Mouse (Mus musculus) CH12.LX (cell line): ENCODE measurements around the gene Zfand5. TPM values are rescaled to one million over a fixed set of nuclear protein-coding genes. Genes with fewer than 3 reads are reported as not detected.

Experiments used
- DNase-seq: peaks from one replicate; pipeline ENCODE4 v3.0.0-alpha.2; 2013; ENCODE audit errors: extremely low read depth
- H3K27ac ChIP-seq: 2 replicates; pipeline ENCODE4 v1.5.1; 2012; ENCODE audit warnings: low read depth, mild to moderate bottlenecking, control low read depth, moderate library complexity; ENCODE audit not compliant: insufficient read depth
- H3K27me3 ChIP-seq: replicated peaks from 2 replicates; pipeline ENCODE3; 2012; ENCODE audit warnings: inconsistent platforms
- H3K36me3 ChIP-seq, 2 experiments: replicated peaks in 1 of 2; 2 replicates each; pipeline versions ENCODE3 to v1.6.1; 2012; ENCODE audit warnings: inconsistent platforms in 1 of 2, low read length in 1 of 2, mild to moderate bottlenecking in 1 of 2, mixed read lengths in 1 of 2, moderate library complexity in 1 of 2; ENCODE audit not compliant: control insufficient read depth in 1 of 2, insufficient read depth in 1 of 2
- H3K4me1 ChIP-seq, 2 experiments: 2 replicates each; pipeline ENCODE4 v1.6.1; 2012; ENCODE audit warnings: inconsistent platforms in 1 of 2, moderate library complexity in 1 of 2; ENCODE audit not compliant: insufficient read depth in 2 of 2, control insufficient read depth in 1 of 2
- H3K4me2 ChIP-seq: 2 replicates; pipeline ENCODE4 v1.6.1; 2012; ENCODE audit warnings: low read depth, mild to moderate bottlenecking, control low read depth; ENCODE audit not compliant: poor library complexity, insufficient read depth, severe bottlenecking
- H3K4me3 ChIP-seq, 3 experiments: fragments of 150-350 bp in 1 of 3; sonication (generic) in 1 of 3; replicated peaks in 1 of 3; 2 replicates each; pipeline versions ENCODE3 to v1.5.1; 2011 to 2012; ENCODE audit warnings: low read depth in 2 of 3, low read length in 2 of 3, mild to moderate bottlenecking in 2 of 3, moderate library complexity in 2 of 3, control low read depth in 1 of 3, improper control_type of control experiment in 1 of 3, inconsistent platforms in 1 of 3, mixed read lengths in 1 of 3; ENCODE audit not compliant: poor library complexity in 1 of 3
- H3K79me2 ChIP-seq: replicated peaks from 2 replicates; pipeline ENCODE4 v1.6.1; 2012; ENCODE audit warnings: mild to moderate bottlenecking, moderate library complexity; ENCODE audit not compliant: control insufficient read depth, poor library complexity, insufficient read depth, severe bottlenecking; ENCODE audit errors: extremely low read depth
- H3K9ac ChIP-seq: 2 replicates; pipeline ENCODE4 v1.6.1; 2012; ENCODE audit warnings: low read depth, mild to moderate bottlenecking, control low read depth, moderate library complexity; ENCODE audit not compliant: insufficient read depth
- H3K9me3 ChIP-seq: replicated peaks from 2 replicates; pipeline ENCODE3; 2012; ENCODE audit warnings: low read length, inconsistent platforms, mixed read lengths
- BHLHE40 ChIP-seq: IDR thresholded peaks from 2 replicates; pipeline ENCODE4 v1.6.1; 2011; ENCODE audit warnings: mild to moderate bottlenecking, low read depth, low read length, improper control_type of control experiment
- CHD1 ChIP-seq: IDR thresholded peaks from 2 replicates; pipeline ENCODE4 v1.6.1; 2012; ENCODE audit warnings: low read depth, low read length, improper control_type of control experiment, inconsistent platforms
- CHD2 ChIP-seq: IDR thresholded peaks from 2 replicates; pipeline ENCODE4 v1.6.1; 2011; ENCODE audit warnings: low read length, improper control_type of control experiment
- CTCF ChIP-seq, 2 experiments: IDR thresholded peaks in 1 of 2; conservative IDR thresholded peaks in 1 of 2; 2 replicates each; pipeline ENCODE4 v1.5.1; 2011 to 2012; ENCODE audit warnings: low read depth in 2 of 2, low read length in 2 of 2, improper control_type of control experiment in 1 of 2, inconsistent platforms in 1 of 2, mild to moderate bottlenecking in 1 of 2, moderate library complexity in 1 of 2
- E2F4 ChIP-seq: IDR thresholded peaks from 2 replicates; pipeline ENCODE4 v1.6.1; 2011; ENCODE audit warnings: low read depth, low read length, improper control_type of control experiment; ENCODE audit not compliant: insufficient replicate concordance
- EP300 ChIP-seq: IDR thresholded peaks from 2 replicates; pipeline ENCODE4 v1.6.1; 2011; ENCODE audit warnings: low read length, improper control_type of control experiment
- ETS1 ChIP-seq: conservative IDR thresholded peaks from 2 replicates; pipeline ENCODE4 v1.6.1; 2012; ENCODE audit warnings: low read depth, mild to moderate bottlenecking, inconsistent platforms, low read length, improper control_type of control experiment, moderate library complexity
- JUN ChIP-seq: IDR thresholded peaks from 2 replicates; pipeline ENCODE4 v1.6.1; 2011; ENCODE audit warnings: low read depth, mild to moderate bottlenecking, low read length, improper control_type of control experiment, moderate library complexity; ENCODE audit not compliant: insufficient read depth
- JUND ChIP-seq: conservative IDR thresholded peaks from 2 replicates; pipeline ENCODE4 v1.6.1; 2011; ENCODE audit warnings: low read depth, low read length, improper control_type of control experiment
- KAT2A ChIP-seq: IDR thresholded peaks from 2 replicates; pipeline ENCODE4 v1.6.1; 2012; ENCODE audit warnings: low read length, improper control_type of control experiment, inconsistent platforms; ENCODE audit not compliant: insufficient replicate concordance
- MAFK ChIP-seq: IDR thresholded peaks from 2 replicates; pipeline ENCODE4 v1.6.1; 2011; ENCODE audit warnings: low read length, improper control_type of control experiment; ENCODE audit not compliant: insufficient replicate concordance
- MAX ChIP-seq: IDR thresholded peaks from 2 replicates; pipeline ENCODE4 v1.6.1; 2011; ENCODE audit warnings: low read length, improper control_type of control experiment
- MAZ ChIP-seq: IDR thresholded peaks from 2 replicates; pipeline ENCODE4 v1.6.1; 2012; ENCODE audit warnings: low read depth, mild to moderate bottlenecking, inconsistent platforms, low read length, improper control_type of control experiment, moderate library complexity
- MXI1 ChIP-seq: IDR thresholded peaks from 2 replicates; pipeline ENCODE4 v1.6.1; 2011; ENCODE audit warnings: mild to moderate bottlenecking, low read depth, low read length, improper control_type of control experiment
- MYC ChIP-seq: IDR thresholded peaks from 2 replicates; pipeline ENCODE4 v1.6.1; 2011; ENCODE audit warnings: low read depth, mild to moderate bottlenecking, improper control_type of control experiment, low read length
- NELFE ChIP-seq: IDR thresholded peaks from 2 replicates; pipeline ENCODE4 v1.6.1; 2011; ENCODE audit warnings: low read depth, low read length, improper control_type of control experiment
- NRF1 ChIP-seq: IDR thresholded peaks from 2 replicates; pipeline ENCODE4 v1.6.1; 2014; ENCODE audit warnings: low read depth, mild to moderate bottlenecking, inconsistent platforms, low read length, improper control_type of control experiment, moderate library complexity
- PAX5 ChIP-seq: IDR thresholded peaks from 2 replicates; pipeline ENCODE4 v1.6.1; 2012; ENCODE audit warnings: low read length, inconsistent platforms, mixed read lengths
- POLR2A ChIP-seq: IDR thresholded peaks from 2 replicates; pipeline ENCODE4 v1.6.1; 2011; ENCODE audit warnings: low read depth, mild to moderate bottlenecking, improper control_type of control experiment, low read length
- POLR2AphosphoS2 ChIP-seq: IDR thresholded peaks from 2 replicates; pipeline ENCODE4 v1.6.1; 2011; ENCODE audit warnings: low read depth, low read length, improper control_type of control experiment
- RAD21 ChIP-seq: IDR thresholded peaks from 2 replicates; pipeline ENCODE4 v1.6.1; 2011; ENCODE audit warnings: low read depth, mild to moderate bottlenecking, low read length, improper control_type of control experiment, moderate library complexity
- RCOR1 ChIP-seq: conservative IDR thresholded peaks from 2 replicates; pipeline ENCODE4 v1.6.1; 2012; ENCODE audit warnings: low read depth, mild to moderate bottlenecking, inconsistent platforms, low read length, improper control_type of control experiment
- SIN3A ChIP-seq: IDR thresholded peaks from 2 replicates; pipeline ENCODE4 v1.6.1; 2012; ENCODE audit warnings: low read length, improper control_type of control experiment, inconsistent platforms
- TBP ChIP-seq: conservative IDR thresholded peaks from 2 replicates; pipeline ENCODE4 v1.6.1; 2011; ENCODE audit warnings: low read depth, low read length, improper control_type of control experiment
- TCF12 ChIP-seq: IDR thresholded peaks from 2 replicates; pipeline ENCODE4 v1.6.1; 2014; ENCODE audit warnings: low read depth, mild to moderate bottlenecking, inconsistent platforms, low read length, improper control_type of control experiment
- UBTF ChIP-seq: IDR thresholded peaks from 2 replicates; pipeline ENCODE4 v1.6.1; 2012; ENCODE audit warnings: low read depth, mild to moderate bottlenecking, inconsistent platforms, low read length, improper control_type of control experiment, moderate library complexity
- USF1 ChIP-seq: IDR thresholded peaks from 2 replicates; pipeline ENCODE4 v1.6.1; 2014; ENCODE audit warnings: low read depth, mild to moderate bottlenecking, inconsistent platforms, low read length, improper control_type of control experiment
- USF2 ChIP-seq: conservative IDR thresholded peaks from 2 replicates; pipeline ENCODE4 v1.6.1; 2011; ENCODE audit warnings: low read depth, low read length, improper control_type of control experiment
- ZKSCAN1 ChIP-seq: IDR thresholded peaks from 2 replicates; pipeline ENCODE4 v1.6.1; 2012; ENCODE audit warnings: low read depth, inconsistent platforms, low read length, improper control_type of control experiment, borderline replicate concordance
- ZMIZ1 ChIP-seq: IDR thresholded peaks from 2 replicates; pipeline ENCODE4 v1.6.1; 2012; ENCODE audit warnings: low read depth, mild to moderate bottlenecking, inconsistent platforms, low read length, improper control_type of control experiment
- ZNF384 ChIP-seq: IDR thresholded peaks from 2 replicates; pipeline ENCODE4 v1.6.1; 2012; ENCODE audit warnings: low read depth, low read length, improper control_type of control experiment, inconsistent platforms
- dilution Hi-C: fragments of 300-500 bp; cut with MboI; formaldehyde crosslinking; loops from 2 replicates; pipeline ENCODE4 v1.14.3; 2020; ENCODE audit warnings: low sequenced_read_pairs; ENCODE audit not compliant: extremely low pct_unique_long_range_greater_than_20kb, extremely low pct_ligation_motif_present
- in situ Hi-C: fragments of 300-500 bp; cut with MboI; formaldehyde crosslinking; loops from 3 replicates; pipeline ENCODE4 v1.14.3; 2019; ENCODE audit warnings: low sequenced_read_pairs, low pct_ligation_motif_present, low pct_unique_long_range_greater_than_20kb, mixed read lengths
- polyA plus RNA-seq: library from polyadenylated mRNA; unstranded; fragments of >175 nt; gene quantifications from 2 replicates; pipeline ENCODE4 v1.2.1, GENCODE M21; 2012; ENCODE audit warnings: low read depth; ENCODE audit not compliant: insufficient read length
- total RNA-seq, 2 experiments: library from RNA; depleted of rRNA; stranded (reverse); fragments of 300-350 nt in 1 of 2; fragments of >200 nt in 1 of 2; gene quantifications; 2 replicates each; pipeline ENCODE4 v1.2.3; 2012 to 2014

Zfand5 gene
- total and polyA plus RNA-seq, 3 experiments, result 40.9 to 87.9 (median 71.8) TPM

DNA sequence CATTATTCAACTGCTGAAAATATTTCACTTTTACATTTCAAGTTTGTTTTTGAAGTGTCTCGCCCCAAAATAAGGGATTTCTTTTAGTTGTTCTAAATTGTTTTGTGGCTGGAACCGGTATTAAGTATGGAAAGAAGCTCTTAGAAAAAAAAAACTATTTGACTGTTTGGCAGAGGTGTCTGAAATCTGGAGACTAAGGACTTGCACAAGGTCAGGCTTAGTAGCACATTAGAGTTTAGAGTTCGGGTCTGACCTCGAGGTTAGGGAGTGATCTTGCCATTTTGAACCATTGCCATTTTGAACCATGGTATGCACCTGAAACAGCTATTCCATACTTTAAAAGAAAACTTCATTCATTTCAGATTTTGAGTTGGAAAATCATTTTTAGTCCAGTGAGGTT is 1.4 kb downstream of the Zfand5 start:
- in situ Hi-C loops, result loop anchor here (25.0 kb wide), 2 partner anchors 136 to 236 kb away; no protein-coding TSS in a partner anchor

DNA sequence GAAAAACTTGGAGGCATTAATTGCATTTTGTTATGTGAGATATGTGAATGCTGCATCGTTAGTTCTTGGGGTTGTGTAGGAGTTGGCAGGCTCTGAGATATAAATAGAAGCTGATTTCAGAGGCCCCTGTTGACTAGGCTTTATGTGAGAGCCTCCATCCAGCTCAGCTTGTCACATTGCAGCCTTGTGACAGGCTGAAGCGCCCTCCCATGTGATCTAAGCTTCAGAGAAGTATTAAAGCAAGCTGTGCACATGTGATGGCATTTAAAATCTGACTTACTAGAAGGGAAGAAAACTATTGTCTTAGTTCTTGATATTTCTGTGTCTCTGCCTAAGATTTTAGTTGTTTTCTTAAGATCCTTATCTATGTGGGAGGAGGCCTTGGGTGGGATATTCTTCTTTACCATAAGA is 2.1 kb downstream of the Zfand5 start:
- dilution Hi-C loops, result no loop called here
- H3K27ac ChIP-seq, result no peak overlapping the region; the same call in 1 of the 2 replicates
- peak overlapping the region; percentile 89 for H3K9ac ChIP-seq
- no peaks in the 10 kb centered on the region for H3K9me3 ChIP-seq
- peaks cover 11 to 25% of the 10 kb centered on the region in 2 experiments for H3K36me3 ChIP-seq
- H3K27me3 ChIP-seq, result no peaks in the 10 kb centered on the region
- peak; percentile 88 for DNase-seq
- H3K79me2 ChIP-seq, result peaks cover 45% of the 10 kb centered on the region
- H3K4me2 ChIP-seq, result peak overlapping the region; percentile 67; the same call in 1 of the 2 replicates
- in situ Hi-C loops, result loop anchor here (25.0 kb wide), 2 partner anchors 137 to 237 kb away; no protein-coding TSS in a partner anchor
- H3K4me1 ChIP-seq, result peaks cover 0 to 36% of the 10 kb centered on the region in 2 experiments; a peak in 3 of 4 replicates
- peak overlapping the region; percentile 71 to 87 (median 73) for H3K4me3 ChIP-seq
- TF ChIP-seq MAX (no peak; the same call in 1 of the 2 replicates), NELFE (no peak), CTCF (conservative IDR thresholded peaks at IDR 0.05 in 1 of 2, IDR thresholded peaks at IDR 0.05 in 1 of 2; ENCODE audit: low read depth in 2 of 2, low read length in 2 of 2) (no peak), ZMIZ1 (no peak), NRF1 (no peak), E2F4 (no peak), CHD2 (no peak), CHD1 (peak; percentile 27; the same call in 1 of the 2 replicates), BHLHE40 (no peak; the same call in 1 of the 2 replicates), JUND (peak; percentile 46), TBP (peak; percentile 70; the same call in 1 of the 2 replicates), ZNF384 (no peak), MAZ (0 out of 2 replicates have a peak, but pooled peaks have one; percentile 37), RCOR1 (no peak), RAD21 (no peak), MYC (peak; percentile 90), POLR2A (no peak), USF1 (peak; percentile 71), KAT2A (no peak), POLR2AphosphoS2 (no peak), UBTF (no peak), USF2 (peak; percentile 46), MXI1 (peak; percentile 99), JUN (peak; percentile 70), PAX5 (no peak), ZKSCAN1 (no peak), EP300 (0 out of 2 replicates have a peak, but pooled peaks have one; percentile 27), MAFK (no peak), ETS1 (peak; percentile 61; the same call in 1 of the 2 replicates), TCF12 (no peak)

More for the DNA sequence above, 1.4 kb downstream of the Zfand5 start:
- dilution Hi-C loops, result no loop called here
- peaks cover 0 to 36% of the 10 kb centered on the region in 2 experiments; a peak in 3 of 4 replicates for H3K4me1 ChIP-seq
- no peak for TF ChIP-seq JUND
- TF ChIP-seq E2F4, result no peak
- TF ChIP-seq CHD1, result no peak
- TF ChIP-seq POLR2AphosphoS2, result no peak
- TF ChIP-seq JUN, result no peak
- no peak for TF ChIP-seq KAT2A
- TF ChIP-seq SIN3A, result no peak
- TF ChIP-seq, all 38 proteins: peak for 0
- Histone ChIP-seq H3K4me3 (peak overlapping the region; percentile 71 to 87 (median 73)), H3K27me3 (no peaks in the 10 kb centered on the region), H3K4me2 (peak overlapping the region; percentile 67; the same call in 1 of the 2 replicates), H3K79me2 (peaks cover 45% of the 10 kb centered on the region), H3K9me3 (no peaks in the 10 kb centered on the region), H3K36me3 (peaks cover 11 to 20% of the 10 kb centered on the region in 2 experiments), H3K9ac (peak overlapping the region; percentile 89), H3K27ac (no peak overlapping the region)
- DNase-seq, result no peak
